Mouse (Mus musculus) stomach, postnatal 0 days (tissue): ENCODE data around the gene Adam22. TPM values are rescaled to one million over a fixed set of nuclear protein-coding genes. Genes with fewer than 3 reads are reported as not detected.

Experiments used
- ATAC-seq: fragments of 200-750 bp; cut with Nextera tagmentation; 2 replicates; pipeline ENCODE4 v1.8.0; 2017; ENCODE audit not compliant: low FRiP score, low TSS enrichment
- DNase-seq: peaks from one replicate; pipeline ENCODE4 v3.0.0-alpha.2; 2016; ENCODE audit warnings: low spot score
- H3K27ac ChIP-seq: fragments of 300-500 bp; sonication (generic); replicated peaks from 2 replicates; pipeline ENCODE4 v1.5.1; 2014; ENCODE audit warnings: mild to moderate bottlenecking, control low read depth
- H3K27me3 ChIP-seq: fragments of 300-500 bp; sonication (generic); 2 replicates; pipeline ENCODE4 v1.6.1; 2014; ENCODE audit warnings: low read length; ENCODE audit not compliant: control insufficient read depth, insufficient read depth
- H3K36me3 ChIP-seq: fragments of 300-500 bp; sonication (generic); 2 replicates; pipeline ENCODE4 v1.6.1; 2014; ENCODE audit warnings: low read length, mixed read lengths; ENCODE audit not compliant: control insufficient read depth, insufficient read depth
- H3K4me1 ChIP-seq: fragments of 300-500 bp; sonication (generic); replicated peaks from 2 replicates; pipeline ENCODE4 v1.6.1; 2014; ENCODE audit warnings: antibody characterized with exemption; ENCODE audit not compliant: control insufficient read depth, insufficient read depth
- H3K4me2 ChIP-seq: fragments of 300-500 bp; sonication (generic); replicated peaks from 2 replicates; pipeline ENCODE4 v1.6.1; 2014; ENCODE audit warnings: low read depth, mild to moderate bottlenecking, control low read depth, moderate library complexity
- H3K4me3 ChIP-seq: fragments of 300-500 bp; sonication (generic); 2 replicates; pipeline ENCODE4 v1.5.1; 2014; ENCODE audit warnings: low read depth, low read length, control low read depth
- H3K9ac ChIP-seq: fragments of 300-500 bp; sonication (generic); 2 replicates; pipeline ENCODE4 v1.6.1; 2014; ENCODE audit warnings: mild to moderate bottlenecking, low read length, control low read depth, mixed read lengths
- H3K9me3 ChIP-seq: fragments of 300-500 bp; sonication (generic); 2 replicates; pipeline ENCODE4 v1.6.1; 2016; ENCODE audit warnings: low read length; ENCODE audit not compliant: control insufficient read depth
- CTCF ChIP-seq: IDR thresholded peaks from 2 replicates; pipeline ENCODE4 v1.5.1; 2016; ENCODE audit warnings: antibody characterized with exemption, low read depth, mild to moderate bottlenecking, moderate library complexity
- EP300 ChIP-seq: optimal IDR thresholded peaks from 2 replicates; pipeline ENCODE3; 2016; ENCODE audit warnings: antibody characterized with exemption
- WGBS: fragments of 180-500 bp; shearing (Covaris S2); extraction: QIAGEN DNeasy Blood & Tissue Kit; methylation state at CpG from one replicate; pipeline ENCODE4 v1.1.7; 2014; 5-methylcytosine and 5-hydroxymethylcytosine counted together
- polyA plus RNA-seq: library from polyadenylated mRNA; unstranded; fragments of >200 nt; fragmentation: Nextera tagmentation; extraction: Ambion mirVana; gene quantifications from 2 replicates; pipeline ENCODE4 v1.2.1, GENCODE M21; 2015

Gene Adam22
- polyA plus RNA-seq, result 2.5 and 2.6 TPM in 2 replicates

DNA sequence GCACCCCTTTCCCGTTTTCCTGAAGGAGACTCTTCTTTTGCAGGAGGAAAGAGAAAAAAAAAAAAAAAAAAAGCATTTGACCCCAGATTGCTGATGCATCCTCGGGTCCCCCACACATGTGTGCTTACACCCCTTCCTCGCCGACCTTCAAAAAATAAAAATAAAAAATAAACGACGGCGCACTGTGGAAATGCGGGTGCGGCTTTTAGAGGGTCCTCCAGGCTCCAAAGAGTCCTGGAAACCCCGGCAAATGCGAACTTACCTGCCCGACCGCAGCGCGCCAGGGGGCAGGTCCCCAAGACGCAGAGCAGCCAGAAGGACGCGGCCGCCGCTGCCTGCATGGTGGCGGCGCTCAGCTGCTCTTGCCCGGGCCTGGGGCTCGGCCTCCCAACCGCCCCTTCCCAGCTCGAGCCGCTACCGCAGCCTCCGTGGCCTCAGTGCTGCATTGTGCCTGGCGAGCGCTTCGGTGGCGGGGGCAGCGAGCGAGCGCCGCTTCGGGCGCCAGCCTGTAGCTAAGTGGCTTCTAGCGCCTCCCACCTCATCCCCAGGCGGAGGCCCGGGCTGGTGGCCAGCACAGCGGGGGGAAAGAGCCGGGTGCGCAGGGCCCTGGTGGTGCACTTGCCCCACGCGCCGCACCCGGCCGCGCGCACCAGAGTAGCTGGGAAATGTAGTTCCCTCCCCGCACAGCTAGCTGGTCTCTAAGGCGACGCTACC, at the start of gene Adam22:
TSS of gene Adam22 (minus strand) at position 547 of the 714 bp plus-strand sequence.
- H3K9me3 ChIP-seq, result no peaks in the 10 kb centered on the region
- H3K27me3 ChIP-seq, result no peaks in the 10 kb centered on the region
- peak within 1 kb of the TSS; percentile 60 for H3K4me3 ChIP-seq
- TF ChIP-seq EP300, result no peak
- peak; percentile 31; the same call in 1 of the 2 replicates for TF ChIP-seq CTCF
- H3K9ac ChIP-seq, result peak within 1 kb of the TSS; percentile 62
- WGBS, result under 1% methylated on average over 50 of the region's 55 CpGs
- H3K27ac ChIP-seq, result no peak within 1 kb of the TSS
- H3K4me2 ChIP-seq, result peak within 1 kb of the TSS; percentile 93
- no peaks in the 10 kb centered on the region for H3K36me3 ChIP-seq
- DNase-seq (peak; percentile 82), ATAC-seq (peak; percentile 95)
- no peaks in the 10 kb centered on the region for H3K4me1 ChIP-seq

DNA sequence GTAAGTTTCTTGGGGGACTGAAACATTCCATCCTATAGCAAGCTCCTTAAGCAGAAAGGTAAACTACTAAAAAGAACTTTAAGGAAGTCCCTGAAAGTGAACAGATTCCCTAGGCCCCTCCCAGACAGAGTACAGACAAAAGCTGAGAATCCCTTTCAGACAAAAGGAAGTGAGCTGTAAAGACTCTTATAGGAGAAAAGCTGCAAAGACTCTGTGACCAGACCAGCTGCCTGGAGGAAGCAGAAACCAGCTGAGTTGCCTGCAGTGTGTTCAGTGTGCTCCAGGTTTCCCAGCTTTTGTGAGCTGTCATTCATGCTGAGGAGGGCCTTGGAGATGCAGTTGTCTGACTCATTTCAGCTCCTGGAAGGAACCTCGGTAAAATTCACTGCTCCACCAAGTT, 49.5 kb upstream of the Adam22 start:
- Histone ChIP-seq H3K4me2 (no peak overlapping the region), H3K9me3 (no peaks in the 10 kb centered on the region), H3K27me3 (no peaks in the 10 kb centered on the region), H3K27ac (no peak overlapping the region), H3K9ac (no peak overlapping the region), H3K4me1 (no peaks in the 10 kb centered on the region), H3K4me3 (no peak overlapping the region), H3K36me3 (no peaks in the 10 kb centered on the region)
- no peak for ATAC-seq
- no peak for TF ChIP-seq CTCF
- TF ChIP-seq EP300, result no peak
- DNase-seq, result no peak
- 57% methylated on average over 1 of the region's 1 CpGs for WGBS

DNA sequence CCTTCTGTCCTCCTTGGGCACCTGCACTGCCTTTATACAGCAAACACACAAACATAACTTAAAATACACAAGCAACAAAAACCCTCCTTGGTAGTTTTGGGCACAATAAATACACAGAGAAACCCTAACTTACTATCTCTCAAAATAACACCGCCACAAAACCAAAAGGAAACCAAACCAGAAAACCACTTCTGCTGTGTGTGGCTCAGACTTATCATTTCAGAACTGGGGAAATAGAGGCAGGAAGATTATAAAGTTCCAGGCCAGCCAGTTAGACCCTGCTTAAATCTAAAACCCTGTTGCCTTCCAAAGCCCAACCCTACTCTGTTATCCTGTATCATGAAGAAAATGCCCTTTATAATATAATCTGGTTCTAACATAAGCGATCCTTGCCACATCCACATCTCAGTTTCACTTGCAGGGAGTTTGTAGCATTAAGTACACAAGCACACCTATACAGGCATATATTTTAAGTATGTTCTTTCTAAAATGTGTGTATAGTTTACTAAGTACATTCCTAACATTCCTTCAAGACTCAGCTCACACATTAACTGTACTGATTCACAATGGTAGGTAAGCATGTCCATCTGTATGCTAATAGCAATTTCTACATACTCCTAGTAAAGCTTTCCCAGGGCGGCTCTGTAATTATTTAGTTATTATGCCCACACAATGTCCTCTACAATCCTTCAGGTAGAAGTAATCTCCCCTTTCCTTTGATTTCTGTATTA, 48.9 kb upstream of the Adam22 start:
- 85% methylated on average over 3 of the region's 3 CpGs for WGBS

DNA sequence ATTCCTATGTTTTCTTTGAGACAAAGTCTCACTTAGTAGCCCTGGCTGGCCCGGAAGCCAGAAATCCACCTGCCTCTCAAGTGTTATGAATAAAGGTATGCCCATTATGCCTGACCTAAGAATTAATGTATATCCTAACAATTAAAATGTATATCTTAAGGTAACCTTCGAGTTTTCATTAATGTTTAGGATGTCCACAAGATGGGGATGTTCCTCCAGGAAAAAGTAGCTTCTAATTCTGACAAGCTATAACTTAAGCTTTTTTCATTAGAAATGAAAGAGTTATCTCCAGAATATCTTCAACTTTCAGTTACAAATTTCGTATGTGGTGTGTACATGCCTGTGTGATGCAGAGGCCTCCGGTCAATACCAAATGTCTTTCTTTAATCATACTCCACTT, 40.8 kb upstream of the Adam22 start:
- Histone ChIP-seq H3K36me3 (peaks cover 2% of the 10 kb centered on the region; the same call in 1 of the 2 replicates), H3K4me2 (no peak overlapping the region), H3K4me3 (no peak overlapping the region), H3K27me3 (no peaks in the 10 kb centered on the region), H3K9me3 (no peaks in the 10 kb centered on the region), H3K4me1 (no peaks in the 10 kb centered on the region), H3K27ac (no peak overlapping the region), H3K9ac (no peak overlapping the region)
- DNase-seq, result no peak
- 86% methylated on average over 4 of the region's 4 CpGs for WGBS
- no peak for ATAC-seq
- no peak for TF ChIP-seq EP300
- peak; percentile 21; the same call in 1 of the 2 replicates for TF ChIP-seq CTCF

More for the DNA sequence above, 48.9 kb upstream of the Adam22 start:
- Histone ChIP-seq H3K9ac (no peak overlapping the region), H3K36me3 (no peaks in the 10 kb centered on the region), H3K4me3 (no peak overlapping the region), H3K9me3 (no peaks in the 10 kb centered on the region), H3K27me3 (no peaks in the 10 kb centered on the region), H3K4me1 (no peaks in the 10 kb centered on the region), H3K27ac (no peak overlapping the region), H3K4me2 (no peak overlapping the region)
- TF ChIP-seq EP300 (no peak), CTCF (no peak)
- DNase-seq, result no peak
- ATAC-seq, result no peak

DNA sequence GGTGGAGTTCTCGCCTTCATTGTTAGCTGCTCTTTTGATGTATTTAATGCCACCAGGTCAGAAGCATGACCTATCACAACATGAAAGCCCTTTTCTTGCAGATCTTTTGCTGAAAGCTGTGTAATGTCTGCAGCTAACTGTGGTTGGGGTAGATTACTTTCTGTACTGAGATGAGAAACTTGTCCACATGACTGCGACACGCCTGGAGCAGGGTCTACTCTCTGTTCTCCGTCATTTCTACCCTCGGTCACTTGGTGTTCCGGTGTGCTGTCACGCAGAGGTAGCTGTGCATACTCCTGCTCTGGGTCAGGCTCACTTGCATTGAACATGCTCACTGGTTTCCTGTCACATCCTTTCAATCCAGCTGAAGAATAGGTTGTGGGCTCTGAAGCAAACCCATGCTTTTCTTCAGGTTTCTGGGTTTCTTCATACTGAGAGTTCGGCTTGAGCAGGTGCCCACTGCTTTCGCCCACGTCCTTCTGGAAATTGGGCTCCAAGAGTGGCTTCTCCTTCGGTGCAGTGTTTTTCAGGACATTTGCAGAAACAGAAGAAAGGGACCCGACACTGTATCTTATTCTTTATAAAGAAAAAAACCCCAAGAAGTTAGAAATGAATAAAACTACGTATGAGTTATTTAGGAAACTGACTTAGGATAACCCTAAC, 29.8 kb upstream of the Adam22 start:
- no peak for ATAC-seq
- H3K27me3 ChIP-seq, result no peaks in the 10 kb centered on the region
- WGBS, result 92% methylated on average over 13 of the region's 13 CpGs
- no peak overlapping the region for H3K4me2 ChIP-seq
- no peaks in the 10 kb centered on the region for H3K9me3 ChIP-seq
- peaks cover 5% of the 10 kb centered on the region for H3K36me3 ChIP-seq
- no peak overlapping the region for H3K9ac ChIP-seq
- TF ChIP-seq CTCF (no peak), EP300 (no peak)
- H3K27ac ChIP-seq, result no peak overlapping the region
- no peak for DNase-seq
- H3K4me1 ChIP-seq, result no peaks in the 10 kb centered on the region
- no peak overlapping the region for H3K4me3 ChIP-seq
